Mouse (Mus musculus) ES-Bruce4 (cell line): ENCODE data around the gene Tvp23b.

Experiments
- CTCF ChIP-seq: IDR thresholded peaks from one replicate; pipeline ENCODE4 v1.8.1; 2011; ENCODE audit warnings: low read depth, low read length
- EP300 ChIP-seq: IDR thresholded peaks from 2 replicates; pipeline ENCODE4 v1.6.1; 2011; ENCODE audit warnings: low read depth, low read length; ENCODE audit not compliant: insufficient read depth
- POLR2A ChIP-seq: IDR thresholded peaks from one replicate; pipeline ENCODE4 v1.8.1; 2011; ENCODE audit warnings: low read length; ENCODE audit not compliant: insufficient read depth

GRCm38 (mm10) chr11:62830387-62830786, 48.9 kb upstream of the Tvp23b start:
- TF ChIP-seq POLR2A, result no peak
- no peak for TF ChIP-seq CTCF
- TF ChIP-seq EP300, result no peak
